8 mouse cellular contexts compared by ENCODE assay signal in the genomic region with DNA sequence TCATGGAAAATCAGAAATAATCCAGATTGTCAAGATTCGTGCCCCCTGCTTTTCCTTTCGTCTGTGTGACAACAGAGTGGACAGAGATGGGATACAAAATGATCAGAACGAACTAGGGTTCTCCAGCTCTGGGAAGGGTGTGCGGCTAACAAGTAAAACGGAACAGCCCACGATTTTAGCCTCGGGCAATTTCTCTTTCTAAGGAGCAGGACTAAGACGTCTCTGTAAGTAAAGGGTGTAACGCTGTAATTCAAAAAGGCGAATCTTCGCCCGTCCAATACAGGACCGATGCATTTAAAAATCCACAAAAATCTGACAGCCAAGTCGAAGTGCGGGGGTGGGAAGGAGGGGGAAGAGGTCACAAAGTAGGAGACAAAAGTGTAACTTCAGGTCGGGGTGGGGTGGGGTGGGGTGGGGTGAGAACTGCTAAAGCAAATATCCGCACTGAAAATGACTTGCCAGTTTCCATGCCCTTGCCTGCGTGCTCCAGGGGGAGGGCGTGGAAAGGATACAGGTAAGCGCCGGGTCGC. TPM values are rescaled to one million over a fixed set of nuclear protein-coding genes. Genes with fewer than 3 reads are reported as not detected.
DNase-seq lines count a peak whose midpoint lies in the region; ATAC-seq lines count a peak whose summit lies in the region.

No protein-coding gene starts in this region.

- peak overlapping the region; percentile 72 for H3K9ac ChIP-seq in heart, embryonic 16.5 days (ENCODE audit: low read length)

- H3K4me3 ChIP-seq in brown adipose tissue, adult 24 weeks (ENCODE audit: insufficient read depth, low read depth, low read length), result peak overlapping the region; percentile 74
- H3K4me3 ChIP-seq in heart, embryonic 16.5 days (ENCODE audit: low read length), result peak overlapping the region; percentile 86

- intact Hi-C loops in left cerebral cortex, postnatal 25 days (cut with DNase I), result loop anchor here (5.0 to 10.0 kb wide), 2 partner anchors 91 to 299 kb away; partner anchors contain the start of genes Birc2 and Cfap300

- H3K27me3 ChIP-seq in heart, embryonic 16.5 days (ENCODE audit: control insufficient read depth, insufficient read depth, low read length), result no peaks in the 10 kb centered on the region; the same call in 1 of the 2 replicates

- H3K9me3 ChIP-seq in heart, embryonic 16.5 days (replicated peaks; ENCODE audit: control insufficient read depth, low read length), result no peaks in the 10 kb centered on the region

- peak overlapping the region; percentile 67 for H3K4me2 ChIP-seq in heart, embryonic 16.5 days (ENCODE audit: low read depth, low read length)

- 0 out of 2 replicates have a peak, but pooled peaks cover 2% of the 10 kb centered on the region for H3K4me1 ChIP-seq in brown adipose tissue, adult 24 weeks (ENCODE audit: control insufficient read depth, insufficient read depth, insufficient read length, low read length)
- peaks cover 4% of the 10 kb centered on the region; the same call in 1 of the 2 replicates for H3K4me1 ChIP-seq in heart, embryonic 16.5 days (ENCODE audit: control insufficient read depth, insufficient read depth, low read length)

- ATAC-seq in heart, embryonic 16.5 days (replicated peaks; ENCODE audit: extremely low read depth, insufficient read depth, low FRiP score), result no peak; the same call in 1 of the 2 replicates

- H3K36me3 ChIP-seq in heart, embryonic 16.5 days (ENCODE audit: control insufficient read depth, insufficient read depth), result no peaks in the 10 kb centered on the region

- DNase-seq in left cerebral cortex, postnatal 25 days (ENCODE audit: low spot score in 2 of 2), result peak; percentile 11 to 20
- no peak for DNase-seq in left cerebral cortex, adult 11 months (ENCODE audit: low spot score)
- DNase-seq in mesoderm, embryonic 11.5 days (ENCODE audit: low read depth, low spot score), result peak; percentile 13
- DNase-seq in cerebellum, postnatal 25 days, result no peak
- no peak for DNase-seq in ovary, adult 18-20 months (ENCODE audit: low spot score)
- DNase-seq in ovary, postnatal 10 days (ENCODE audit: low spot score), result no peak

- H3K27ac ChIP-seq in brown adipose tissue, adult 24 weeks (replicated peaks; ENCODE audit: low read depth, low read length), result no peak overlapping the region
- H3K27ac ChIP-seq in heart, embryonic 16.5 days (ENCODE audit: low read length), result no peak overlapping the region

- WGBS in heart, embryonic 16.5 days, result 3% methylated on average over 21 of the region's 22 CpGs

RNA-seq across cellular contexts. Expression of gene Cep126, which starts 0.4 kb away (rescaled TPM):
- 10 to 100 TPM; 17.6 to 21.1 TPM for total RNA-seq in left cerebral cortex, postnatal 25 days (2021)
- polyA plus RNA-seq in brown adipose tissue, adult 24 weeks (2012; ENCODE audit: insufficient read depth, insufficient read length, missing spikeins), result 0.67 and 1.8 TPM in 2 replicates
- 1.9 TPM in 2 replicates for polyA plus RNA-seq in heart, embryonic 16.5 days (2015; fragmentation: Nextera tagmentation; extraction: Ambion mirVana)

Comparison
In these comparisons a context has a peak if more than half of its experiments do, and no peak if none do; other contexts are left out.
1. DNase-seq: peak in left cerebral cortex, postnatal 25 days (2 of 2) and mesoderm, embryonic 11.5 days (single experiment); none in left cerebral cortex, adult 11 months (single experiment), cerebellum, postnatal 25 days (0 of 2), ovary, adult 18-20 months (single experiment) and ovary, postnatal 10 days (single experiment).